Mouse (Mus musculus) gastrocnemius, adult 2 months (tissue): ENCODE data around the gene Cox10. TPM values are rescaled to one million over a fixed set of nuclear protein-coding genes. Genes with fewer than 3 reads are reported as not detected.
A peak's percentile ranks its signal among the peaks of the same experiment; 100 is the strongest.

Source experiments
- DNase-seq: peaks from one replicate; pipeline ENCODE4 v3.0.0; 2022
- H3K27ac ChIP-seq: fragments of 200-600 bp; 2 replicates; pipeline ENCODE4 v1.8.1; 2022; ENCODE audit warnings: mild to moderate bottlenecking
- H3K4me3 ChIP-seq: fragments of 200-600 bp; 2 replicates; pipeline ENCODE4 v1.8.1; 2022; ENCODE audit warnings: mild to moderate bottlenecking, moderate library complexity
- CTCF ChIP-seq: fragments of 200-600 bp; IDR thresholded peaks from 2 replicates; pipeline ENCODE4 v1.8.1; 2022; ENCODE audit warnings: antibody characterized with exemption, mild to moderate bottlenecking, moderate library complexity
- intact Hi-C: fragments of 180-260 bp; cut with DNase I; formaldehyde crosslinking; loops from one replicate; pipeline ENCODE4 v1.15.1; 2025
- total RNA-seq, 2 experiments: library from RNA; stranded (reverse); gene quantifications; 2 replicates each; pipeline ENCODE4 v1.2.3; 2021

Gene Cox10
- total RNA-seq, 2 experiments from 2014 or later, result 37.3 to 51.9 TPM

DNA sequence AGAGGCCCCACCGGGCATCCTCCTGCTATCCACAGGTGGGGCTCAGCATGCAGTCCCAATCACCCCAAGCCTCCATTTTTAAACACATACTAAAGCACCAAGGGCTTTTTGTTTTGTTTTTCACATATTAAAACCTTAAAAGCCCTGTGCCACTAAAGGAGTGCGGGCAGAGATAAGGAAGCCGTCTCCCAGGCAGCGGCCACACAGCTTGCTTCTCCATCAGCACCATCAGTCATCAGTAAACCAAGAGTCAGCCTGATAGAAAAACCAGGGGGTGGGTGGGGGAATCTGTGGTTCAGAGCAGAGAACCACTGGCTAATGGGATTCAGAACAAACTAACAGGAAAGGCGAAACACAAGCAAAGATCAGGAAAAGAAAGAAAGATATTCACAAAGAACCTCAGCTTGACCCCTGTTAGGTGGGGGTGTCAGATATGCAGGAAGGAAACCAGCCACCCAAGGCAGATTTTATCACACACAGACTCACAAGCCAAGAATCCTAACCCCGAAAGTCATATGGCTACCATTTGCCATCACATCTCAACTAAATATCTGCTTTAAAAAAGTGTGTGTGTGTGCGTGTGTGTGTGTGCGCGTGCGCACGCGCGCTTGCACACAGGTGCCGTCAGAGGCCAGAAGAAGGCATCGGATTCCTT lies 41.7 kb downstream of the Cox10 start:
- no peak for TF ChIP-seq CTCF
- H3K27ac ChIP-seq, result no peak overlapping the region; the same call in 1 of the 2 replicates
- H3K4me3 ChIP-seq, result no peak overlapping the region
- DNase-seq, result no peak
- intact Hi-C loops, result no loop called here

DNA sequence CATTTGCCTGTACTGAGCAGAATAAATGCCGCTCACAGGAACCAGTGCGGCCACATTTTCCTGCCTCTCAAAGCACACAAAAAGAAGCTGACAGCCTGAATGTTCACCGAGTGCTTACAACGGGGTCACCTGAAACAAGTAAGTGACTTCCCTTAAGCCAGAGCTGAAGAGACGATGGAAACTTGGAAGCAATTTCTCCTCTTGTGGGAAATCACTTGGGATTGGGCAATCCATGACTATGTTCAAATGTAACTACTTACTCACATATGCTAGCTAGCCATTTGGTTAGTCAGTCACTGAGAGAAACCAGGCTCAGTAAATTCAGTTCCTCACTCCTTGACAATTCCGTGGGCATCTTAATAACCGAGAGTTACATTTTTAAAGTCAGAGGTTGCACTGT lies 43.0 kb downstream of the Cox10 start:
- Histone ChIP-seq H3K27ac (no peak overlapping the region), H3K4me3 (no peak overlapping the region)
- intact Hi-C loops, result no loop called here
- no peak for DNase-seq
- no peak for TF ChIP-seq CTCF

DNA sequence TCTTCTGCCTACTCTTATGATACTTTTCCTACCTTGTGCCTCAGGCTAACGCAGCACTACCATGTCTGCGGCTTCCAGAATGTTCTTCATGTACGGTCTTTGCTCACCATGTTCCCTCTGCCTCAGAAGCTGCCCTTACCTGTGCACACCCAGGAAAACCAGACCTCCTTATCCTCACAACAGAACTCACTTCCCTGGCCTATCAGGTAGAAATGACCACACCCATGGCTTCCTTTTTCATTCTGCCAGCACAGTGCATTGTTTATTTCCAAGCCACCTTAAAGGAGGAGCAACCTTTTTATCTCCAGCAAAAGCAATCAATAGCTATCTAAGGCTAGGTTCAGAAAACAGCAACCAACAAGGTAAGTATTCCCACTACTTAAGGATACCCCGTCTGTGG lies 43.6 kb downstream of the Cox10 start:
- no peak for TF ChIP-seq CTCF
- intact Hi-C loops, result no loop called here
- H3K27ac ChIP-seq, result no peak overlapping the region
- no peak overlapping the region for H3K4me3 ChIP-seq
- no peak for DNase-seq

DNA sequence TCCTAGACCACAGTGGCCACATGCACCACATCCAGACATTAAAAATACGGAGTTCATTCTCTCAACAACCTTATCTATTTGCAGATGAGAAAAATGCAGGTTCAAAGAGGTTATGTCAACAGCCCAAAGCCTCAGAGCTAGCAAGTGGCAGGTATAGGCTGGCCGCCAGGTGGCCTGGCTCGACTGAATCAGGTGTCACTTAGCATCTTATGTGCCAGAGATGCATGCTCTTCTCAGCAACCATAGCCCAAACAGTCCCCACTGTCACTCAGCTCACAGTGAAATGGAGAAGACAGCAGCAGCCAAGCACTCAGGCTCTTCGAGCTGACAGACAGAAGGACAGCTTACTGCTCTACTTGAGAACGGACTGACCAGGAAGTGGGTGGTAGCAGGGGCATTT lies 44.6 kb downstream of the Cox10 start:
- Histone ChIP-seq H3K4me3 (peak overlapping the region; percentile 19; the same call in 1 of the 2 replicates), H3K27ac (peak overlapping the region; percentile 73)
- intact Hi-C loops, result loop anchor here (5.0 kb wide), 1 partner anchor 37 kb away; no protein-coding TSS in a partner anchor
- peak; percentile 40 for TF ChIP-seq CTCF
- DNase-seq, result peak; percentile 81

DNA sequence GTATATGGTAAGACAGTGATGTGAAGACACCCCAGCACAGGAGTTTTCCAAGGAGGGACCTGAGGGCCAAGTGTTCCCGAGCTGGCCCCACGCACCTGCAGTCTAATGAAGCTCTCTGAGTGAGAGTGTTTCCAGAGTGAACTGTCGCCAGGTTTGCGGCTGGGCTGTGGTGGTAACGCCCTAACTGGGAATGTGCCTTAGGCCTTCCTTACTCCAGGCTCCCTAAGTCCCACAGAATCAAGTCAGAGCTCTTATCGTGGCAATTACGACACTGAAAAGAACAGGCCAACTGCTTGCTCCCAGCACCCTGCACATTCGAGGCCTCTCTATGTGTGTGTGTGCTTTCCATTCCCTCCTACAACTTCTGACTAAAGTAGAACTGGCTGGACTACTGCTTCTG lies 51.8 kb downstream of the Cox10 start:
- Histone ChIP-seq H3K27ac (no peak overlapping the region), H3K4me3 (no peak overlapping the region)
- DNase-seq, result no peak
- intact Hi-C loops, result no loop called here
- no peak for TF ChIP-seq CTCF

DNA sequence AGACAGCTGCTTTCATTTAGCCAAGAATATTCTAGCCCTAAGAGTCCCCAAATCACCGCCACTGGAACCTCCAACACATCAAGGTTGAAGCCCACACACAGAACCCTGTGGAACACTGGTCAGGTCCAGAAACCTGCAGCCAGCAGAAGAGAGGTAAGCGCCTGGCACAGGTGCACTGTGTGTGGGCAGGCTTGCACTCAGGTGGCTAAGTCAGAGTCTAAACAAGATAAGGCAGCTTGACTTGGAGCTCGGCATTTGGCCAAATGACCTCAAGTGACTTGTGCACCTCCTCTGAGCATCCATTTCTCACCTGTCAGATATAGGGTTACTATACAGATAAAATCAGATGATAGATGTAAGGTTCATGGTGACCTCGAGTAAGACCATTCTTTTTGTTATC lies 53.4 kb downstream of the Cox10 start:
- H3K4me3 ChIP-seq, result no peak overlapping the region
- no peak for TF ChIP-seq CTCF
- intact Hi-C loops, result no loop called here
- no peak overlapping the region for H3K27ac ChIP-seq
- no peak for DNase-seq

DNA sequence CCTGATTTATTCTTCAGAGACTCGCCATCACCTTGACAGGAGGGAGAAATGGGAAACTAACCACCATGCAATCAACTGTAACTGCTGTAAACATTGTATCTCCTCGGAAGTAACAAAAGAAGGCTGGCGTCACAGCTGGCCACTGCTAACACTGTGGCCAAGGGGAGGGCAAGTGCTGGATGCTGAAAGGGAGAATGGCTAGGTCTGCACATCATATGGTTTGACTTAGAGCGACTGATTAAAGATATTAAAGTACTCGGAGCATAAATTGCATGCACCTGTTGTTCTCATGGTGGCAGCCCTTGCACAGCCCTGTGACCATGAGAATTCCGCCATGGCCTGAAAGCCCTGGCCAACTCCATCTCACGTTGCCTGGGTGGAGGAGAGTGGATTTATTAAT lies 54.7 kb downstream of the Cox10 start:
- H3K4me3 ChIP-seq, result no peak overlapping the region
- DNase-seq, result no peak
- no peak overlapping the region for H3K27ac ChIP-seq
- intact Hi-C loops, result no loop called here
- no peak for TF ChIP-seq CTCF

DNA sequence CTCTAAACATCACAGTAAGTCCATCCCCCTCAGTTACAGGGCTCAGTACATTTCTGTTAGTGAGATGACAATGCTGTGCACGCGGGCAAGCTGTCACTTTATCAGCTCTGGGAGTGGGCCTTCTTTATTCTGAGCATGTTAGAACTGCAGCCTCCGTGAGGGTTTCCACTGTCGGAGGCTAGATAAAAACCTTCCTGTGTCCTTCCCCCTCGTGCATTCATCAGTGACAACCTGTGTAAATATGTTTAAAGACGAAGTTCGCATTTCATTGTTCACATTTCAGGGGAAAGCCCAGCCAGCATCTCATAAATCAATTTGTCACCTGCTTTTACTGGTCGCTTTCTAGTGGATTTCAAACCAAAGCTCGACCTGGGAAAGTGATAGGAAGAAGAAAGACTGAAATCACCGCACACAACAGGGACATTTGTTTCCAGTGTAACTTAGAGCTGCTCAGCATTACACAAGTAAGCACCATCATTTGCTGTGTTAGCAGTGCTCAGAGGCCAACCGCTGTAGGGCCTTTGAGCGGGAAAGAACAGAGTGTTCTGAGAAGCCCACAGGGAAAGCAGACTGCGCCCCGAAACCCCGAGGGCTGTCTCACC lies 55.8 kb downstream of the Cox10 start:
- intact Hi-C loops, result no loop called here
- TF ChIP-seq CTCF, result no peak

DNA sequence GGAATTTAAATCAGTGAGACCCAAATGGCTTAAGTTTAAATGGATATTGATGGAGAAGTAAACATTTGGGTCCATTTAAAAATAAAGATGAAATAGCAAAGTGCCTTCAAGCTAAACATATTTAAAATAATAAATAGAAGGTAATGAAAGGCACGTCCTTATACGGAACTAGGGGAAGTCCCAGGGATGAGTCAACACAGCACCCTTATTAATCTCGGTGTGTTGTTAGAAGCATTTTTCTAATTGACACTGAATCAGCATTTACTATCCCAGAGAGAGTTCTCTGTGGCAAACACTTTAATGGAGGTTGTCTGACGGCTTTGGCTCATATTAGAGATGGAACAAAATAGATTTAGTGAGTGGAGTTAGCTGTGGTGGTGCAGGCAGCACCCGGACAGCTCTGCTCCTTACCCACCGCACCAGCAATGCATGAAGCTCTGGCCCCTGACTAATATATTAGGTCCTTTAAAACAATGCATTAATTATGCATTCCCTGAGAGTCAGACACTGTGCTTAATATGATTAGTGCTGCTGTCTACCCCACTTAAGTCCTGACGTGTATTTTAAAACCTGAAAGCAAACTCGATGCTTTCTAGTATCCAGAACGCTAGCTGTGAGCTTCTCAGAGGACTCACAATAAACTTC lies 56.7 kb downstream of the Cox10 start:
- no peak for DNase-seq
- Histone ChIP-seq H3K4me3 (no peak overlapping the region), H3K27ac (no peak overlapping the region)
- intact Hi-C loops, result no loop called here
- TF ChIP-seq CTCF, result no peak

More for the DNA sequence above, 55.8 kb downstream of the Cox10 start:
- Histone ChIP-seq H3K27ac (no peak overlapping the region), H3K4me3 (no peak overlapping the region)
- no peak for DNase-seq

DNA sequence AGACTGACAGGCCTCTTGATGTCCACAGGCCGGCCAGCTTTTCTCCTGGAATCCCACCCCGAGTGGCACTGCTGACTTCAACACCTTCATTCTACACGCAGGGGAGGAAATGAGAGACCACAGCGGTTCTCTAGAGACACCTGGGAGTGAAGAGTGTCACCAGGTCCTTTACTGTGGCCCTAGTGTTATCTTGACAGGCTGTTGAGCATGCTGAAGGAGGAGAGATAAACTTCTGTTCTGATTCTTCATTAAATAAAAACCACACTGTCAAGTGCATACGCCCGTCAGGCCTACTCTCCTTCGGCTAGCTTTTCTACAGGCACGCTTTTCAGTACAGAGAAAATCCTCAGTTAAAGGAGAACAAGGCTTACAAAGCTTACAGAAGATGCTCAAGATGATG lies 60.0 kb downstream of the Cox10 start:
- intact Hi-C loops, result no loop called here
- no peak overlapping the region for H3K4me3 ChIP-seq
- no peak for DNase-seq
- no peak overlapping the region for H3K27ac ChIP-seq
- TF ChIP-seq CTCF, result no peak

DNA sequence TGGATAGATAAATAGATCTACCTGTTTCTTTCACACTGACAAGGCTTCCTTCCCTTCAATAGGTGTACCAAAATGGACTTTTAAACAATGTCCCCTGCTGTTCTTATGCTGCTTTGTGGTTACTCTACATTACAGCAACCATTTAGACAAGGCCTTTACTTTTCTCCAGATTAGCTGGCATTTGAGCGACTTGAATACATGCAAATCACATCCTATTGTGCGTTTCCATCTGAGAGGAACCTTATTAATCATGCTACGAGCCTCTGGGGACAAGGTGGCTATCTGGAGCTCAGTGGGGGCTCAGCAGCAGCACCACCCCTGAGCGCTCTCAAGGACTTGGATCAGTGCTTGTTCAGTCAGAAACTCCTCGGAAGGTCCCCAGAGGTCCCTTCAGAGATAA lies 61.1 kb downstream of the Cox10 start:
- intact Hi-C loops, result no loop called here
- no peak overlapping the region for H3K27ac ChIP-seq
- H3K4me3 ChIP-seq, result no peak overlapping the region
- no peak for DNase-seq
- TF ChIP-seq CTCF, result no peak

DNA sequence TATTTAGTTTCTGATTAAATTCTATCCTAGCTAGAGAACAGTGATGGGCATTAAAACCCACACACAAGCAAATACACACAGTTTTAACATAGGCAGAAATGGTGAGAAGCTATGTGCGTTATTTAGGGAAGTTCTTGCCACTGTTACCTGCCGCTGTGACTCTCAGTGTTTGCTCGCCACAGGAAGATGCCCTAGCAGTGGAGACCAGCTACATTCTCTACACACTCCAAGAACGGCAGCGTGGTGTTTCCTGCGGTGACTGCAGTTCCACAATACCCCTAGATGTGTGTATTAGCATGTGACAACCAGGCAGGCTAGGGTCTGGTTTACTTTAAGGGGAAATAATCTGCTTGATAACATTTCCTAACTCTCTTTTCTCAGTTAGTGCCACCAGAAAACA lies 64.0 kb downstream of the Cox10 start:
- intact Hi-C loops, result no loop called here
- H3K4me3 ChIP-seq, result no peak overlapping the region
- no peak for DNase-seq
- no peak overlapping the region for H3K27ac ChIP-seq
- no peak for TF ChIP-seq CTCF

DNA sequence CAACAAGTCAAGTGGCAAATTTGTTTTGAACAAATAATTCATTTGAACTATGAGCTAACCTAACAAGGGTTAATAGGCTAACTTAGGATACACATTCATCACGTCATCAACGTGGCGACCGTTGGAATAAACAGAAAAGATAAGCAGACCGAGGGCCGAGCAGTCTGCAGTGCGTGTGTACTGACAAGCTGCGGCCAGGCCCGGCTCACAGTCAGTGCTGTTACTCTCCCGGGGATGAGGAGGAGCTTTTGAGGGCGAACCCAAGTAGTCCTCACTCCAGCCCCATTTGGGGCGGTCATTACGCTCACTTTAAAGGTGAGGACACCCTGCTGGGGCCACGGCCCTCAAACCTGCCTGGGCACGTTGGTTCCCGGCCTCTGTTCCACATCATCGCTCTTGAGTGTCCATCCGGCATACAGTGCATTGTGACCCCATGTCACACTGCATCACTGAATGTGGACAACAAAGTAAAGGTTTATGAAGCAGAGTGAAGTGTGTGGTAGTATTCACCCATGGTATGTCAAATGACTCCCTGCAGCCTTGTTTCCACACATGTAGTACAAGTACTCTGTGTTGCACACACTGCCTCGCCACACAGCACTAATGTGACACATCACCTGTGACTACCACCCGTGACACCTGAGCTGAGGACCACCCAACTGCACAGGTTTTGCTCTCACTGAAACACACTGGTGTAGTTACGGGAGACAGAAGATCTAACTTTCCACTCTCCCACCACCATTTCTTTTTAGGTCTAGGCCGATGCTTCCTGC lies 68.4 kb downstream of the Cox10 start:
- no peak for TF ChIP-seq CTCF
- intact Hi-C loops, result no loop called here

More for the DNA sequence above, 68.4 kb downstream of the Cox10 start:
- Histone ChIP-seq H3K27ac (no peak overlapping the region), H3K4me3 (no peak overlapping the region)
- DNase-seq, result no peak
